Mouse (Mus musculus): ENCODE measurements around the gene Ank. TPM values are rescaled to one million over a fixed set of nuclear protein-coding genes. Genes with fewer than 3 reads are reported as not detected.

Ank gene
- polyA plus RNA-seq, 1 experiment: 21.7 TPM

GRCm38 (mm10) chr15:27612533-27613221 is 146.2 kb downstream of the Ank start:
- no peak for TF ChIP-seq GATA1 (IDR thresholded peaks at IDR 0.05; ENCODE audit: low read length)

- no peak for TF ChIP-seq GATA1 (IDR thresholded peaks at IDR 0.05; ENCODE audit: low read length)
Observed at GRCm38 (mm10) chr15:27613255-27613654, 146.8 kb downstream of the Ank start.

- TF ChIP-seq GATA1 (IDR thresholded peaks at IDR 0.05; ENCODE audit: low read length): no peak
Observed at GRCm38 (mm10) chr15:27616159-27616558, 149.7 kb downstream of the Ank start.

DNA sequence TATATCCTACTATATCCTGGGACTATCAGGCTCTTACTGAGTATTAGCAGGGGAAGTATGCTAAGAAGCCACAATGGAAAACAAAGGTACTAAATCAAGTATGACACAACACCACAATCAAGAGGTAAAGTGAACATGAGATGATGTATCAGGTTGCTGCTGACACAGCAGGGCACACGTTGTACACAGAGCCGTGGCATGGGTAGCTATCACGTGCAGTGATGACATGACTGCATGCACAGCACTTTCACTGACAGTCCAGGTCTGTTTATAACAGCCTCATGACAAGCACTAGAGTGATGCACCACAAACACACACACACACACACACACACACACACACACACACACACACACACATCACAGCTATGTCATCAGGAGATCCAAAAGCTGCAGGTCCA is 150.8 kb downstream of the Ank start:
- no peak for TF ChIP-seq GATA1 (IDR thresholded peaks at IDR 0.05; ENCODE audit: low read length)

GRCm38 (mm10) chr15:27618778-27619533 is 152.5 kb downstream of the Ank start:
- TF ChIP-seq GATA1 (IDR thresholded peaks at IDR 0.05; ENCODE audit: low read length): no peak

DNA sequence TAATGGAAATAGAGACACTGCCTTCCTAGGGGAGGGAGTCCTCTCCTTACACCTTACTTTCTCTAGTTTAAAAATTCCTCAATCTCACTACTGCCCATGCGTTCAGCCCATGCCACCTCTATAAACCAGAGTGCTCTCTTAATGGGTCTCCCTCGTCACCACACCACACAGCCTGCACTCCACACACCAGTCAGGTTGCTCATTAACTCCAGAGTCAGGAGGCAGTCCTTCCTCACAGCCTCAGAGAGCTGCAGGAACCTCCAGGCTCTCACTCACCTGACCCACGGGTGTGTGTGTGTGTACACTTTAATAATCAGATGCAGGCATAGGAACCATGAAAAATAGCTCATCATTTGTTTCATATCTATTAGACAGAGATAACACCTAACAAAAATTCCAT is 153.2 kb downstream of the Ank start:
- no peak for TF ChIP-seq GATA1 (IDR thresholded peaks at IDR 0.05; ENCODE audit: low read length)

DNA sequence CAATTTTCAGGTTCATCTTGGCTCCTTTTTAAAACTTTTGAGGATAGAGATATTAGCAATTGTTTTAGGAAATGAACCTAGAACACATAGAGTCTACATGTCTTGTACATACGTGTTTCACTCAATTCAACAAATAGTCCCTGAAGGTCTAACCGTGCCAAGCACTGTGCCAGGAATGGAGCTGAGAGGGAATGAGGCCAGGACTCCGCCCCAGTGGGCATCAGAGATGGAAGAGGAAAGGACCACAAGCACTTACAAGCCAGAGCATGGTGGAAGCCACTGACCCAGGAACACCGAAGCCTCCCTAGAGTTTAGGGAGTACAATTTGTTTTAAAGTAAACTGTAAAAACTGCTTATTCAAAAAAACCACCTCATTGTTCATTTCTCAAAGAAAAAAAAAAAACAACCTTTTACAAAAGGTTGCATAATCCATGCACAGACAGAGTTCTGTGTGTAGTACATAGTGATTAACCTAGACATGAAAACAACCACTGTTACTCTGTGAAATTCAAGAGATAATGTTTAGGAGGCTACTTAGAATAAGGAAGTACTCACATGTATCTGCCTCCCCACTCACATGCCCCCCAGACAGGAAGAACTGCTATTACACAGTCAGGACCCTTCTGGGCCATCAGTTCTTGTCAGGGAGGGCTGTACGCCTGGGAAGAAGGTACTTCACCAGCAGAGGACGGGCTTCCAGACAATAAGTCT is 154.2 kb downstream of the Ank start:
- TF ChIP-seq GATA1 (IDR thresholded peaks at IDR 0.05; ENCODE audit: low read length): no peak

GRCm38 (mm10) chr15:27623286-27623685 is 156.8 kb downstream of the Ank start:
- no peak for TF ChIP-seq GATA1 (IDR thresholded peaks at IDR 0.05; ENCODE audit: low read length)

DNA sequence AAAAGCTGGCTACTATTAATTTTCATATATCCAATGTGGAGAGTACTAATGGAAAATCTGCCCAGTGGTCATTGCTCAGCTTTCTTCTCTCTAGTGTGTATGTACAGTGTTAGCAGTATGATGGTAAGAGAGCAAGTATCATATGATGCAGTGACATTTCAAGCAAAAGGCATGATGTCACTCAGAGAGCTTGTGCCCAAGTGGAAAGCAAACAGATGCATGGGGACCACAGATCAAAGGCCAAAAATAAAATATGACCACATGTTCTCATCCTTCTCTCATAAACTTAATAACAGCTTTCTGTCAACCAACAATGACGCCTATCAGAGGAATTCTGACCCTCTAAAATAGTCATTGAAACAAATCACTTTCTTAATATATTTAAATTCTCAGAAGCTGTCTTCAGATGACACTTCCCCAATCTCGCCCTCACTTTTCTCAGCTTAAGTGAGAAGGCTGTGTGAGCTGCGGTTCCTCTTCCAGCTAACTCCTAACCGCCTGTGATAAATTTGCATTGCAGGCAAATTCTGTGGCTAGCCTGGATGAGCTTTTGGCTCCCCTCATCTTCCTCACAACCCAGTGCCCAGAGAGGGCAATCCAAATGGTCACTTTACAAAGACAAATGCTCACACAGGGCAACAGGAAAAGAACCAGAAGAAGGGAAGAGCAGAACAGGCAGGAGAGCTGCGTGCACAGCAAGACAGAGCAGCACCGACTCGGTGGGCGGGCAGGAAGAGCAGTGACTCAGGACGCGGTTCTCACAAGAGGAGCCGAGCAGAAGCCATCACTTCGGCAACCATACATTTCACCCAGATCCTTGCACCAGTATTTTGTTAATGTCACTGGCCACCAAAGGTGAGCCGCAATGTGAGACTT is 158.8 kb downstream of the Ank start:
- TF ChIP-seq GATA1 (IDR thresholded peaks at IDR 0.05; ENCODE audit: low read length): no peak

GRCm38 (mm10) chr15:27625890-27626255 is 159.4 kb downstream of the Ank start:
- TF ChIP-seq GATA1 (IDR thresholded peaks at IDR 0.05; ENCODE audit: low read length): no peak

DNA sequence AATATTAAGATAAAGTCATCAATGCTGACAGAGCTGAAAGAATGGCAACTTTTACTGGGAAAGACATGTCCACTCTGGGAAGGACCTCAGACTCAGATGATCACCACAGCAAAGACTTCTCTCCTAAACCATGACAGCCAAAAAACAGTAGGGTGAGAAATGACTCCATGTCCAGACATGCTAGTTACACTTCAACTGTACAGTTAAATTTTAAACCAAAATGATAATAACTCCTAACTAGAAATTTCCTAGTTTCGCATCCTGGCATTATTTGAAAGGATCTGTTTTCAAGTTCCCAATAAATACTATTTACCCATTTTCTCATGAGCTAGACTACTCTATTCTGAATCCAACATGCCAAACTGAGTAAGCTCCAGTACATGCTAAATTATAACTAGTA is 159.8 kb downstream of the Ank start:
- no peak for TF ChIP-seq GATA1 (IDR thresholded peaks at IDR 0.05; ENCODE audit: low read length)

GRCm38 (mm10) chr15:27627794-27628193 is 161.3 kb downstream of the Ank start:
- TF ChIP-seq GATA1 (IDR thresholded peaks at IDR 0.05; ENCODE audit: low read length): no peak

DNA sequence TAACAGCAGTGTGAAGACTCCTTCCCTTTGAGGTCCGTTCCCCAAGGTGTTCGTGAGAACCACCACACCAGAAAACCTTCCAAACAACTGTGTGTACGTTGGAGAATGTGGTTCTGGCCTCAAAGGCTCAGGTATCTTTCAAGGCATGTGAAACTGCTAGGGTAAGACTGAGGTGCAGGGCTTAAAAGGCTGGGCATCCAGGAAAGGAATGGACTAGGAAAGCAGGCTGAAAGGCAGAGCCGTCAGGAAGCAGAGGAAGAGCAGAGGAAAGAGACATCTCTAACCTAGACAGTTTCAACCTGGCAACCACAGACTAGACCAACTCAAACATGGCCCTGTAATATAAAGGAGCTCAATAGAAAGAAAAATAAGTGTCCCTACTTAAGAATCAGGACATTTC is 162.6 kb downstream of the Ank start:
- no peak for TF ChIP-seq GATA1 (IDR thresholded peaks at IDR 0.05; ENCODE audit: low read length)

- TF ChIP-seq GATA1 (IDR thresholded peaks at IDR 0.05; ENCODE audit: low read length): no peak
Observed at GRCm38 (mm10) chr15:27629800-27630600, 163.5 kb downstream of the Ank start.
